Mouse (Mus musculus) megakaryocyte, embryonic 14.5 days (primary cell): ENCODE measurements at regions not wholly inside any gene's neighbourhood (a gene's known extent, or its start where the extent isn't known, plus 50 kb on each side); places are given as distances from the start of the nearest gene placed in this dataset.
A peak's percentile ranks its signal among the peaks of the same experiment; 100 is the strongest.

Experiments used
- H3K27me3 ChIP-seq: replicated peaks from 2 replicates; pipeline ENCODE3; 2012; ENCODE audit warnings: inconsistent platforms
- H3K36me3 ChIP-seq: replicated peaks from 2 replicates; pipeline ENCODE3; 2012; ENCODE audit warnings: low read length, inconsistent platforms, mixed read lengths
- H3K4me1 ChIP-seq: 2 replicates; pipeline ENCODE4 v1.6.1; 2012; ENCODE audit warnings: inconsistent platforms
- H3K4me3 ChIP-seq: replicated peaks from 2 replicates; pipeline ENCODE3; 2012; ENCODE audit warnings: moderate library complexity, mild to moderate bottlenecking, inconsistent platforms
- H3K9me3 ChIP-seq: 2 replicates; pipeline ENCODE4 v1.6.1; 2012; ENCODE audit warnings: inconsistent platforms
- FLI1 ChIP-seq: IDR thresholded peaks from 2 replicates; pipeline ENCODE4 v1.6.1; 2012; ENCODE audit warnings: low read length, inconsistent platforms, mixed read lengths
- GATA1 ChIP-seq: IDR thresholded peaks from 3 replicates; pipeline ENCODE4 v1.6.1; 2012; ENCODE audit warnings: mixed read lengths, low read length, inconsistent platforms, borderline replicate concordance

GRCm38 (mm10) chr12:16135602-16136213 lies 319.0 kb upstream of the Trib2 start:
- peak overlapping the region; percentile 33 for H3K4me3 ChIP-seq
- TF ChIP-seq GATA1 (no peak), FLI1 (no peak)
- H3K36me3 ChIP-seq, result no peaks in the 10 kb centered on the region
- peaks cover 2% of the 10 kb centered on the region for H3K27me3 ChIP-seq
- peaks cover 59% of the 10 kb centered on the region for H3K4me1 ChIP-seq
- H3K9me3 ChIP-seq, result no peaks in the 10 kb centered on the region

DNA sequence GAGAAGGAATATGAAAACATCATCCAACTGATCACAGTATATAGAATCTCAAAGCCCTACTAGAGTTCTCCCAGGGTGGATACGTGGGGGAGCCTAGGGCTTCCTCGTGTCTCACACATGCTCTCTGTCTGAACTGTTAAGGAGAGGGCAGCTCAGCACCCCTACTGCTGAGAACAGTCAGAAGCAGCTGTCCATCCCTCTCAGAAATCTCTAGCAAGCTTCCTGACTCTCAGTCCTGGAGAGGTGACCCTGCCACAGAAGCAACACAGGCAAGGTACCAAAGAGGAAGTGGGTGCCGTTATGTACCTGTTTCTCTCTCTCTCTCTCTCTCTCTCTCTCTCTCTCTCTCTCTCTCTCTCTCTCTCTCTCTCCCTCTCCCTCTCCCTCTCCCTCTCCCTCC lies 317.7 kb upstream of the Trib2 start:
- H3K4me1 ChIP-seq, result peaks cover 54% of the 10 kb centered on the region
- H3K9me3 ChIP-seq, result no peaks in the 10 kb centered on the region
- TF ChIP-seq GATA1, result no peak
- no peak for TF ChIP-seq FLI1

DNA sequence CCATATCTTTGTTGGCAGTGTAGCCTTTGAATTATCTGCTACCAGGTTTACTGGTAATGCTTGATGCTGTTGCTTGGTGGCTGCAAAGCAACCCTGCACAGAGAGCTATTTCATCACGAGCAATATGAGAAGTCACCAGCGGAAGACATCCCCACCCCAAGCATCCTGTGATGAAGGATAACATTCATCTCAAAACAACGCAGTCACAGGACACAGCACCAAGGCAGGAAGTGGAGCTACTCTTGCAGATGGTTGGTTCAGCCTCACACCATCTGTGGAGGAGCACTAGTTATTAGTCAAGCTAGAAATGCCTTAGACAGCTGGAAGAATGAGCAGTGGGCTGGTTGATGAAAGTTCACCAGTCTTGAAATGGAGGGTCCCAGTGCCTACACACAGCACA lies 316.5 kb upstream of the Trib2 start:
- Histone ChIP-seq H3K4me3 (no peak overlapping the region), H3K36me3 (no peaks in the 10 kb centered on the region), H3K27me3 (peaks cover 2% of the 10 kb centered on the region), H3K4me1 (peaks cover 50% of the 10 kb centered on the region), H3K9me3 (no peaks in the 10 kb centered on the region)
- TF ChIP-seq FLI1, result no peak
- no peak for TF ChIP-seq GATA1

More for the DNA sequence above, 317.7 kb upstream of the Trib2 start:
- Histone ChIP-seq H3K27me3 (peaks cover 2% of the 10 kb centered on the region), H3K36me3 (no peaks in the 10 kb centered on the region), H3K4me3 (no peak overlapping the region)

DNA sequence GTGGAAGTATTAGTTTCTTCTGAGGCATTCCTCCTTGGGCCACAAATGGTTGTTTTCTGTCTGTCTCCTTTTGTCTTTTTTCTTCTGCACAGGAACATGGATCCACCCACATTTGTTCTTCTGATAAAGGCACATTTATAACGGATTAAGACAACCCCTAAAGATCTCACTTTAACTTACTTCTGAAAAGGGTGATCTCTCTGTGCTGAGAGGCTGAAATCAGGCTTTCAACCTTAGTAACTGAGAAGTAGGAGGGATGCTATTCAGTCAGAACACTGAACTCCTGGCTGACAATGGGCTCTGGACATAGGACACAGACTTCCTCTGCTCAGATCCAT lies 315.0 kb upstream of the Trib2 start:
- H3K36me3 ChIP-seq, result no peaks in the 10 kb centered on the region

GRCm38 (mm10) chr12:16131028-16131739 lies 314.5 kb upstream of the Trib2 start:
- Histone ChIP-seq H3K4me3 (no peak overlapping the region), H3K9me3 (no peaks in the 10 kb centered on the region), H3K27me3 (peaks cover 2% of the 10 kb centered on the region), H3K36me3 (no peaks in the 10 kb centered on the region), H3K4me1 (peaks cover 44% of the 10 kb centered on the region)
- no peak for TF ChIP-seq GATA1
- no peak for TF ChIP-seq FLI1

More for the DNA sequence above, 315.0 kb upstream of the Trib2 start:
- peaks cover 2% of the 10 kb centered on the region for H3K27me3 ChIP-seq
- H3K4me1 ChIP-seq, result peaks cover 49% of the 10 kb centered on the region
- no peak overlapping the region for H3K4me3 ChIP-seq
- TF ChIP-seq FLI1, result no peak
- no peak for TF ChIP-seq GATA1
- H3K9me3 ChIP-seq, result no peaks in the 10 kb centered on the region

GRCm38 (mm10) chr12:16130605-16131004 lies 313.9 kb upstream of the Trib2 start:
- no peak for TF ChIP-seq GATA1
- no peak for TF ChIP-seq FLI1
- Histone ChIP-seq H3K4me1 (peaks cover 44% of the 10 kb centered on the region), H3K27me3 (peaks cover under 1% of the 10 kb centered on the region), H3K36me3 (no peaks in the 10 kb centered on the region), H3K9me3 (no peaks in the 10 kb centered on the region), H3K4me3 (no peak overlapping the region)

DNA sequence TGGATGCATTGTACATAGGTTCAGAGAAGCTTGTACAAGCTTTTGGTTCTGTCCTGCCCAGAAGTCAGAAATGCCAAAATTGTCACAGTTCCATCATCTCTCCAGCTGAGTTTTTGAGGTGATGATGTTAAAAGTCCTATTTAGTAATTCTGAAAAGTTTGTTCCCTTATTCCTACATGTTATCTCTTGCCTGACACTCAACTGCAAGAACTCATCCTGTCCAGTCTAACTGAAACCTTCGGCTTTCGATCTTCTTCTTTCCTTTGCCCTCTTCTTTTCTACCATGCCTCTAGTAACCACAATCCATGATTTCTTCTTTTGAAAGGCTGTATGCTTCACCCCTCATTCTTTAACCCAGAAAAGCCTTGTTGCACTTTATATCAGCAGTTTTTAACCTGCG lies 313.2 kb upstream of the Trib2 start:
- Histone ChIP-seq H3K4me1 (peaks cover 49% of the 10 kb centered on the region), H3K36me3 (no peaks in the 10 kb centered on the region)
- TF ChIP-seq FLI1 (no peak), GATA1 (no peak)

GRCm38 (mm10) chr12:16129243-16129642 lies 312.5 kb upstream of the Trib2 start:
- Histone ChIP-seq H3K9me3 (no peaks in the 10 kb centered on the region), H3K4me3 (no peak overlapping the region), H3K27me3 (no peaks in the 10 kb centered on the region), H3K4me1 (peaks cover 55% of the 10 kb centered on the region), H3K36me3 (no peaks in the 10 kb centered on the region)
- no peak for TF ChIP-seq GATA1
- no peak for TF ChIP-seq FLI1

More for the DNA sequence above, 313.2 kb upstream of the Trib2 start:
- Histone ChIP-seq H3K9me3 (no peaks in the 10 kb centered on the region), H3K4me3 (no peak overlapping the region), H3K27me3 (no peaks in the 10 kb centered on the region)

DNA sequence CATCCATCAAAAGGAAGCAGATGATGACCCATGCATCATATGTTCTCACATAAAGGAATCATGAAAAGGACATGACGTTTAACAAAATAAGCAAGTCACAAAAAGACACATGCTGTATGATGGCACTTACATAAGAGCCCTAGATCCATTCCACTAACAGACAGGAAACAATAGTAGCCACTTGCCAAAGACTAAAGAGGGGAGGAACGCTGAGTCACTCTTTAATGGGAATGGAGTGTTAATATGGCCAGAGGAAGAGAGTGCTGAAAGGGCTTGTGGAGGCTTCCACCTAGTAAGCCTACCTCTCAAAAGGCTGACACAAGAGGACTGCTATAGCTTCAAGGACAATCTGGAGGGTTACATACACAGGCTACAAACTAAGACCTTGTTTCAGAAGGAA lies 308.2 kb upstream of the Trib2 start:
- no peaks in the 10 kb centered on the region for H3K27me3 ChIP-seq
- no peaks in the 10 kb centered on the region for H3K9me3 ChIP-seq
- H3K4me1 ChIP-seq, result peaks cover 74% of the 10 kb centered on the region
- H3K4me3 ChIP-seq, result no peak overlapping the region
- TF ChIP-seq GATA1, result no peak
- TF ChIP-seq FLI1, result no peak
- no peaks in the 10 kb centered on the region for H3K36me3 ChIP-seq

GRCm38 (mm10) chr12:16122353-16123127 lies 305.8 kb upstream of the Trib2 start:
- Histone ChIP-seq H3K9me3 (no peaks in the 10 kb centered on the region), H3K36me3 (no peaks in the 10 kb centered on the region), H3K27me3 (no peaks in the 10 kb centered on the region), H3K4me1 (peaks cover 69% of the 10 kb centered on the region), H3K4me3 (no peak overlapping the region)
- no peak for TF ChIP-seq FLI1
- no peak for TF ChIP-seq GATA1
